Mouse (Mus musculus): Measurements from ENCODE around the gene Vipr1. TPM values are rescaled to one million over a fixed set of nuclear protein-coding genes. Genes with fewer than 3 reads are reported as not detected.

The Vipr1 gene
- polyA plus RNA-seq, 1 experiment from 2014 or later = 0.14 TPM

GRCm38 (mm10) chr9:121667822-121668221, 25.3 kb downstream of the Vipr1 start:
- Histone ChIP-seq H3K27me3 (replicated peaks) (peaks cover 82% of the 10 kb centered on the region), H3K27ac (no peak overlapping the region)
- whole genome bisulfite sequencing (ENCODE audit: insufficient replicate concordance) = 51% methylated on average over 11 of the region's 11 CpGs

GRCm38 (mm10) chr9:121669348-121669791, 26.9 kb downstream of the Vipr1 start:
- Histone ChIP-seq H3K9ac (no peak overlapping the region), H3K4me3 (peak overlapping the region; percentile 23), H3K36me3 (no peaks in the 10 kb centered on the region), H3K4me2 (peak overlapping the region; percentile 59), H3K27ac (no peak overlapping the region), H3K4me1 (peaks cover 34% of the 10 kb centered on the region), H3K9me3 (replicated peaks) (no peaks in the 10 kb centered on the region), H3K27me3 (replicated peaks) (peaks cover 68% of the 10 kb centered on the region)
- no peak for ATAC-seq
- WGBS (ENCODE audit: insufficient replicate concordance) = under 1% methylated on average over 28 of the region's 28 CpGs

More at GRCm38 (mm10) chr9:121667822-121668221, 25.3 kb downstream of the Vipr1 start:
- no peak for ATAC-seq
- Histone ChIP-seq H3K9ac (no peak overlapping the region), H3K4me3 (no peak overlapping the region), H3K9me3 (replicated peaks) (no peaks in the 10 kb centered on the region), H3K4me2 (no peak overlapping the region), H3K4me1 (peaks cover 31% of the 10 kb centered on the region), H3K36me3 (no peaks in the 10 kb centered on the region)

GRCm38 (mm10) chr9:121671300-121671699, 28.8 kb downstream of the Vipr1 start:
- 16% methylated on average over 7 of the region's 7 CpGs for WGBS (ENCODE audit: insufficient replicate concordance)
- Histone ChIP-seq H3K4me1 (peaks cover 37% of the 10 kb centered on the region), H3K4me3 (no peak overlapping the region), H3K36me3 (no peaks in the 10 kb centered on the region), H3K9me3 (replicated peaks) (no peaks in the 10 kb centered on the region), H3K27me3 (replicated peaks) (peaks cover 49% of the 10 kb centered on the region), H3K4me2 (no peak overlapping the region), H3K9ac (no peak overlapping the region), H3K27ac (no peak overlapping the region)
- ATAC-seq = no peak

GRCm38 (mm10) chr9:121672311-121672710, 29.8 kb downstream of the Vipr1 start:
- no peak overlapping the region for H3K4me3 ChIP-seq
- no peak overlapping the region for H3K4me2 ChIP-seq
- H3K27ac ChIP-seq = no peak overlapping the region
- no peaks in the 10 kb centered on the region for H3K9me3 ChIP-seq (replicated peaks)
- no peaks in the 10 kb centered on the region for H3K36me3 ChIP-seq
- ATAC-seq = no peak
- H3K9ac ChIP-seq = no peak overlapping the region
- H3K4me1 ChIP-seq = peaks cover 45% of the 10 kb centered on the region
- WGBS (ENCODE audit: insufficient replicate concordance) = 17% methylated on average over 5 of the region's 5 CpGs
- peaks cover 39% of the 10 kb centered on the region for H3K27me3 ChIP-seq (replicated peaks)

GRCm38 (mm10) chr9:121673716-121674115, 31.2 kb downstream of the Vipr1 start:
- peaks cover 25% of the 10 kb centered on the region for H3K27me3 ChIP-seq (replicated peaks)
- no peak overlapping the region for H3K9ac ChIP-seq
- ATAC-seq = no peak
- peaks cover 48% of the 10 kb centered on the region for H3K4me1 ChIP-seq
- 74% methylated on average over 5 of the region's 5 CpGs for WGBS (ENCODE audit: insufficient replicate concordance)
- no peak overlapping the region for H3K4me3 ChIP-seq
- no peaks in the 10 kb centered on the region for H3K9me3 ChIP-seq (replicated peaks)
- no peaks in the 10 kb centered on the region for H3K36me3 ChIP-seq
- no peak overlapping the region for H3K27ac ChIP-seq
- H3K4me2 ChIP-seq = no peak overlapping the region

GRCm38 (mm10) chr9:121675011-121675410, 32.5 kb downstream of the Vipr1 start:
- ATAC-seq = no peak
- H3K27ac ChIP-seq = no peak overlapping the region
- H3K36me3 ChIP-seq = no peaks in the 10 kb centered on the region
- H3K9ac ChIP-seq = no peak overlapping the region
- H3K4me3 ChIP-seq = no peak overlapping the region
- H3K4me1 ChIP-seq = peaks cover 37% of the 10 kb centered on the region
- peaks cover 12% of the 10 kb centered on the region for H3K27me3 ChIP-seq (replicated peaks)
- H3K4me2 ChIP-seq = no peak overlapping the region
- WGBS (ENCODE audit: insufficient replicate concordance) = 42% methylated on average over 9 of the region's 9 CpGs
- no peaks in the 10 kb centered on the region for H3K9me3 ChIP-seq (replicated peaks)

- WGBS (ENCODE audit: insufficient replicate concordance) = 76% methylated on average over 2 of the region's 2 CpGs
- ATAC-seq = no peak
- no peak overlapping the region for H3K9ac ChIP-seq
- no peak overlapping the region for H3K4me2 ChIP-seq
- no peaks in the 10 kb centered on the region for H3K36me3 ChIP-seq
- H3K4me1 ChIP-seq = peaks cover 34% of the 10 kb centered on the region
- no peaks in the 10 kb centered on the region for H3K9me3 ChIP-seq (replicated peaks)
- no peak overlapping the region for H3K4me3 ChIP-seq
- H3K27ac ChIP-seq = no peak overlapping the region
- H3K27me3 ChIP-seq (replicated peaks) = peaks cover 6% of the 10 kb centered on the region
These were observed 33.0 kb downstream of the Vipr1 start for GRCm38 (mm10) chr9:121675556-121675955.

GRCm38 (mm10) chr9:121677069-121677468, 34.6 kb downstream of the Vipr1 start:
- Histone ChIP-seq H3K9ac (no peak overlapping the region), H3K36me3 (no peaks in the 10 kb centered on the region), H3K27me3 (replicated peaks) (no peaks in the 10 kb centered on the region; the same call in 1 of the 2 replicates), H3K4me3 (no peak overlapping the region), H3K4me1 (peaks cover 24% of the 10 kb centered on the region), H3K27ac (no peak overlapping the region), H3K9me3 (replicated peaks) (no peaks in the 10 kb centered on the region), H3K4me2 (no peak overlapping the region)
- ATAC-seq = no peak
- 7% methylated on average over 4 of the region's 4 CpGs for WGBS (ENCODE audit: insufficient replicate concordance)

- no peak overlapping the region for H3K4me3 ChIP-seq
- no peak overlapping the region for H3K4me2 ChIP-seq
- no peaks in the 10 kb centered on the region for H3K9me3 ChIP-seq (replicated peaks)
- WGBS (ENCODE audit: insufficient replicate concordance) = 27% methylated on average over 8 of the region's 8 CpGs
- peaks cover 20% of the 10 kb centered on the region for H3K4me1 ChIP-seq
- H3K27me3 ChIP-seq (replicated peaks) = no peaks in the 10 kb centered on the region; the same call in 1 of the 2 replicates
- no peaks in the 10 kb centered on the region for H3K36me3 ChIP-seq
- no peak overlapping the region for H3K9ac ChIP-seq
- ATAC-seq = no peak
- H3K27ac ChIP-seq = no peak overlapping the region
These were observed 35.0 kb downstream of the Vipr1 start for GRCm38 (mm10) chr9:121677476-121677875.

GRCm38 (mm10) chr9:121679549-121679948, 37.0 kb downstream of the Vipr1 start:
- WGBS (ENCODE audit: insufficient replicate concordance) = 23% methylated on average over 6 of the region's 6 CpGs

GRCm38 (mm10) chr9:121681191-121681590, 38.7 kb downstream of the Vipr1 start:
- no peak for ATAC-seq
- H3K4me3 ChIP-seq = no peak overlapping the region
- 44% methylated on average over 8 of the region's 8 CpGs for WGBS (ENCODE audit: insufficient replicate concordance)

More at GRCm38 (mm10) chr9:121679549-121679948, 37.0 kb downstream of the Vipr1 start:
- Histone ChIP-seq H3K4me2 (no peak overlapping the region), H3K27ac (no peak overlapping the region), H3K4me1 (peaks cover 14% of the 10 kb centered on the region), H3K9ac (no peak overlapping the region), H3K9me3 (replicated peaks) (no peaks in the 10 kb centered on the region), H3K36me3 (peaks cover 8% of the 10 kb centered on the region; the same call in 1 of the 2 replicates), H3K4me3 (no peak overlapping the region), H3K27me3 (replicated peaks) (no peaks in the 10 kb centered on the region; the same call in 1 of the 2 replicates)
- peak; percentile 34; the same call in 1 of the 2 replicates for ATAC-seq

GRCm38 (mm10) chr9:121682037-121682680, 39.6 kb downstream of the Vipr1 start:
- 63% methylated on average over 18 of the region's 18 CpGs for WGBS (ENCODE audit: insufficient replicate concordance)
- H3K36me3 ChIP-seq = peaks cover 19% of the 10 kb centered on the region

More at GRCm38 (mm10) chr9:121681191-121681590, 38.7 kb downstream of the Vipr1 start:
- H3K9ac ChIP-seq = no peak overlapping the region
- H3K4me2 ChIP-seq = no peak overlapping the region
- H3K9me3 ChIP-seq (replicated peaks) = no peaks in the 10 kb centered on the region
- no peak overlapping the region for H3K27ac ChIP-seq
- peaks cover 19% of the 10 kb centered on the region for H3K36me3 ChIP-seq
- H3K4me1 ChIP-seq = peaks cover 10% of the 10 kb centered on the region
- H3K27me3 ChIP-seq (replicated peaks) = no peaks in the 10 kb centered on the region; the same call in 1 of the 2 replicates

More at GRCm38 (mm10) chr9:121682037-121682680, 39.6 kb downstream of the Vipr1 start:
- peaks cover 4% of the 10 kb centered on the region for H3K4me1 ChIP-seq
- ATAC-seq = no peak
- no peak overlapping the region for H3K27ac ChIP-seq
- H3K4me2 ChIP-seq = no peak overlapping the region
- H3K9me3 ChIP-seq (replicated peaks) = no peaks in the 10 kb centered on the region
- H3K9ac ChIP-seq = no peak overlapping the region
- H3K27me3 ChIP-seq (replicated peaks) = no peaks in the 10 kb centered on the region; the same call in 1 of the 2 replicates
- no peak overlapping the region for H3K4me3 ChIP-seq
